Mouse (Mus musculus): Measurements from ENCODE around the gene Mief1.

Gene Mief1

GRCm38 (mm10) chr15:80263610-80264575 lies 30.1 kb downstream of the Mief1 start, which contains the start of gene Rps19bp1:
TSS of gene Rps19bp1 (minus strand) at chr15:80264315.
- peak; percentile 91 to 92 for DNase-seq

GRCm38 (mm10) chr15:80266281-80266680 lies 32.5 kb downstream of the Mief1 start:
- peak; percentile 93 to 95 for DNase-seq

DNA sequence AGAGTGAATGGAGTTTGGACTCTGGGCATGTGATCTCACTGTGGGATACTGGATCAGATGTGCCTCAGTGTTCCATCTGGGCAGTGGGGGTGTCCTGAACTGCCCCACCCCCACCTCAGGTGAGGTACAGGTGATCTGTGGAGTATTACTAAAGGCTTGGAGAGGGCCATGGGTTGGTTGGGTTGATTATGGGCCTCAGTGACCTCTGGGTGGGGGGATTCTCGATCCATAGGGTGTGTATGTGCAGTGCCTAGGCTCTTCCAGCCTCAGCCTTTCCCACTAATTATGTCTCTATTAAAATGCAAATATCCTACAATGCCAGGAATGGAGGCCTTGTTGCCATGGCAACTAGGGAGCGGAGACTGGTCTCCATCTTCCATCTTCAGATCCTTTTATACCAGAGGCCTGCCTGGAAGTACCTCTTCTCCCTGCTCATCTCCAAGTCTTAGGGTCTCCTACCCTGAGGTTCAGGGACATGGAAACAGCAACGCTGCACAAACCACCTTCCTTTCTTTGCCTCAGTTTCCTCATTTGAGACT lies 38.1 kb downstream of the Mief1 start:
- DNase-seq: no peak

- peak; percentile 68 to 72 for DNase-seq
Observed at GRCm38 (mm10) chr15:80277107-80277506, 43.3 kb downstream of the Mief1 start.

- DNase-seq: peak in 1 of 2 experiments; percentile 39
Observed at GRCm38 (mm10) chr15:80277625-80278024, 43.8 kb downstream of the Mief1 start.

- peak; percentile 63 to 75 for DNase-seq
Observed at GRCm38 (mm10) chr15:80278121-80278759, 44.4 kb downstream of the Mief1 start.

GRCm38 (mm10) chr15:80279053-80279452 lies 45.2 kb downstream of the Mief1 start:
- peak in 1 of 2 experiments; percentile 37 for DNase-seq

- peak; percentile 66 to 81 for DNase-seq
Observed at GRCm38 (mm10) chr15:80280646-80281045, 46.8 kb downstream of the Mief1 start.

- DNase-seq: peak; percentile 80 to 82
Observed at GRCm38 (mm10) chr15:80286851-80287415, 53.1 kb downstream of the Mief1 start, which contains the start of gene Cacna1i. TSS of gene Cacna1i (plus strand) at chr15:80287238.

GRCm38 (mm10) chr15:80288036-80288435 lies 54.2 kb downstream of the Mief1 start:
- DNase-seq: peak; percentile 73 to 74

GRCm38 (mm10) chr15:80289436-80289835 lies 55.6 kb downstream of the Mief1 start:
- DNase-seq: peak; percentile 84 to 85

- no peak for DNase-seq
Observed at GRCm38 (mm10) chr15:80297146-80297545, 63.3 kb downstream of the Mief1 start.
